Mouse (Mus musculus) limb, embryonic 12.5 days (tissue): ENCODE measurements at regions not wholly inside any gene's neighbourhood (a gene's known extent, or its start where the extent isn't known, plus 50 kb on each side); places are given as distances from the start of the nearest gene placed in this dataset.

Experiments used
- ATAC-seq: fragments of 200-750 bp; cut with Nextera tagmentation; 2 replicates; pipeline ENCODE4 v1.8.0; 2017; ENCODE audit warnings: low read depth, moderate TSS enrichment; ENCODE audit not compliant: insufficient number of reproducible peaks, insufficient read depth, low FRiP score, low TSS enrichment
- H3K27ac ChIP-seq: fragments of 300-500 bp; sonication (generic); 2 replicates; pipeline ENCODE4 v1.5.1; 2016; ENCODE audit warnings: mild to moderate bottlenecking, moderate library complexity
- H3K27me3 ChIP-seq: fragments of 300-500 bp; sonication (generic); 2 replicates; pipeline ENCODE4 v1.6.1; 2016; ENCODE audit warnings: mild to moderate bottlenecking, moderate library complexity
- H3K36me3 ChIP-seq: fragments of 300-500 bp; sonication (generic); 2 replicates; pipeline ENCODE4 v1.6.1; 2016; ENCODE audit warnings: mild to moderate bottlenecking, moderate library complexity
- H3K4me1 ChIP-seq: fragments of 300-500 bp; sonication (generic); replicated peaks from 2 replicates; pipeline ENCODE4 v1.6.1; 2016
- H3K4me2 ChIP-seq: fragments of 300-500 bp; sonication (generic); 2 replicates; pipeline ENCODE4 v1.6.1; 2016; ENCODE audit warnings: mild to moderate bottlenecking, moderate library complexity
- H3K4me3 ChIP-seq: fragments of 300-500 bp; sonication (generic); replicated peaks from 2 replicates; pipeline ENCODE4 v1.5.1; 2016; ENCODE audit warnings: mild to moderate bottlenecking
- H3K9ac ChIP-seq: fragments of 300-500 bp; sonication (generic); replicated peaks from 2 replicates; pipeline ENCODE4 v1.6.1; 2016; ENCODE audit warnings: mild to moderate bottlenecking, moderate library complexity
- H3K9me3 ChIP-seq: fragments of 300-500 bp; sonication (generic); 2 replicates; pipeline ENCODE4 v1.6.1; 2016; ENCODE audit warnings: mild to moderate bottlenecking, moderate library complexity
- WGBS: fragments of 180-500 bp; shearing (Covaris S2); methylation state at CpG from one replicate; pipeline ENCODE4 v1.1.7; 2016; 5-methylcytosine and 5-hydroxymethylcytosine counted together

GRCm38 (mm10) chr16:21339460-21340081 is 83.3 kb upstream of the Vps8 start:
- H3K9ac ChIP-seq = 0 out of 2 replicates have a peak overlapping the region, but pooled peaks have one; percentile 31
- peak; percentile 86 for ATAC-seq
- H3K4me3 ChIP-seq = no peak overlapping the region

GRCm38 (mm10) chr16:21340136-21340535 is 82.8 kb upstream of the Vps8 start:
- Histone ChIP-seq H3K4me1 (peaks cover 37% of the 10 kb centered on the region), H3K4me2 (no peak overlapping the region), H3K27me3 (no peaks in the 10 kb centered on the region), H3K9me3 (no peaks in the 10 kb centered on the region), H3K4me3 (no peak overlapping the region), H3K27ac (peak overlapping the region; percentile 95), H3K36me3 (no peaks in the 10 kb centered on the region), H3K9ac (no peak overlapping the region)
- 45% methylated on average over 7 of the region's 7 CpGs for WGBS
- no peak for ATAC-seq

More at GRCm38 (mm10) chr16:21339460-21340081, 83.3 kb upstream of the Vps8 start:
- H3K36me3 ChIP-seq = no peaks in the 10 kb centered on the region
- H3K9me3 ChIP-seq = no peaks in the 10 kb centered on the region
- WGBS = 15% methylated on average over 11 of the region's 11 CpGs
- peaks cover 37% of the 10 kb centered on the region for H3K4me1 ChIP-seq
- H3K27me3 ChIP-seq = no peaks in the 10 kb centered on the region
- H3K4me2 ChIP-seq = peak overlapping the region; percentile 7; the same call in 1 of the 2 replicates
- peak overlapping the region; percentile 95 for H3K27ac ChIP-seq

GRCm38 (mm10) chr16:21349869-21350268 is 73.0 kb upstream of the Vps8 start:
- Histone ChIP-seq H3K9me3 (no peaks in the 10 kb centered on the region), H3K4me2 (no peak overlapping the region), H3K4me3 (no peak overlapping the region), H3K27me3 (no peaks in the 10 kb centered on the region), H3K4me1 (peaks cover 28% of the 10 kb centered on the region), H3K9ac (no peak overlapping the region), H3K36me3 (no peaks in the 10 kb centered on the region), H3K27ac (no peak overlapping the region)
- ATAC-seq = no peak
- 74% methylated on average over 1 of the region's 1 CpGs for WGBS

DNA sequence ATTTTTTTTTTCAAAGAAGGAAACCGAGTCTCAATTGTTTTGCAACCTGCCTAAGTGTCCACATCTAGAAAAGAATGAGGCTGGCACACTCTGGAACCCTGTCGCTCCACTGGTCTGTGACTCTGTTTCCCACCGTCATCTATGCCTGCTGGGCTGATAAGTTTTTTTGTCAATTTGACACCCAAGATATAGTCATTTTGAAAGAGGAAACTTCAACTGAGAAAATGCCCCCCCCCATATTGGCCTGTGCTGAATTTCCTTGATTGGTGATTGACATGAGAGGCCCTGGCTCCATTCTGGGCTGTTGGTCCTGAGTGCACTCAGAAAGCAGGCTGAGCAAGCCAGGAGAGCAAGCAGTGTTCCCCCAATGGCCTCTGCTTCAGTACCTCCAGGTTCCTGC is 71.6 kb upstream of the Vps8 start:
- no peak overlapping the region for H3K27ac ChIP-seq
- no peak overlapping the region for H3K4me3 ChIP-seq
- no peak overlapping the region for H3K4me2 ChIP-seq
- H3K27me3 ChIP-seq = no peaks in the 10 kb centered on the region
- no peaks in the 10 kb centered on the region for H3K36me3 ChIP-seq
- H3K9me3 ChIP-seq = no peaks in the 10 kb centered on the region
- H3K9ac ChIP-seq = no peak overlapping the region
- no peak for ATAC-seq
- 93% methylated on average over 3 of the region's 3 CpGs for WGBS
- H3K4me1 ChIP-seq = peaks cover 24% of the 10 kb centered on the region

DNA sequence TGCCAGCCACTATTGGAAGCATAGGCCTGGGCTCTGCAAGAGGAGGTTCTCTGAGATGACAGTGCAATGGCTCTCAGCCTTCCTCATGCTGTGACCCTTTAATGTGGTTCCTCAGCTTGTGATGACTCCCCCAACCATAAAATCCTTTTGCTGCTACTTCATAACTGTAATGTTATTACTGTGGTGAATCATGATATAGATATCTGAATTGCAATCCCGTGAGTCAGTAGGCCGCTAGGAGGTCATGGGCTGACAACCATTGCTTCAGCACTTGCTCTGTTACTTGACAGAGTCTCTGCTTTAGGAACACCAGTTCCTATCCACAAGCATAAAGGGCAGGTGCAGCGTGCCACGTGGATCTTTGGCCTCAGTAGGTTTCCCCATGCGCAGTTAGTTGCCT is 69.8 kb upstream of the Vps8 start:
- 36% methylated on average over 5 of the region's 5 CpGs for WGBS
- H3K27ac ChIP-seq = peak overlapping the region; percentile 64; the same call in 1 of the 2 replicates
- no peak overlapping the region for H3K9ac ChIP-seq
- H3K36me3 ChIP-seq = no peaks in the 10 kb centered on the region
- ATAC-seq = no peak
- H3K27me3 ChIP-seq = no peaks in the 10 kb centered on the region
- no peak overlapping the region for H3K4me3 ChIP-seq
- H3K9me3 ChIP-seq = no peaks in the 10 kb centered on the region
- H3K4me2 ChIP-seq = peak overlapping the region; percentile 25; the same call in 1 of the 2 replicates
- H3K4me1 ChIP-seq = peaks cover 25% of the 10 kb centered on the region

DNA sequence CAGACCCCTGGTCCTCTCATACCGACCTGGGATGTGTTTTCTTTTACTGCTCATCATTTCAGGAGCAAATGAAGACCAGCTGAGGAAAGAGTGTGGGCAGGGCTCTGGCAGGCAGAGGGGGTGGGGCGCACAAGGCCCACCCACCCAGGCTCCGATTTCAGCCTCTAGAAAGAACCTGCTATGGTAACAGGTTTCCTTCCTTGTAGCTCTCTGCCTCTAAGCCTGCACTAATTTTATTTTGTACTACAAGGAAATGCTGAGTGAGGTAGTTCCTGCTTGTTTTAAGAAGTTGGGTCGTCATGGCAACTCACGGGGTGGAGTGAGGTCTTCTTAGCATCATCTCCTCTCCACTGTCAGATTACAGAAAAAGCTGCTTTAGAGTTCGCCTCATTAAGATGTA is 69.4 kb upstream of the Vps8 start:
- H3K27ac ChIP-seq = peak overlapping the region; percentile 64; the same call in 1 of the 2 replicates
- peak; percentile 80 for ATAC-seq
- peaks cover 21% of the 10 kb centered on the region for H3K4me1 ChIP-seq
- H3K27me3 ChIP-seq = no peaks in the 10 kb centered on the region
- no peak overlapping the region for H3K4me3 ChIP-seq
- no peaks in the 10 kb centered on the region for H3K9me3 ChIP-seq
- WGBS = 12% methylated on average over 6 of the region's 6 CpGs
- no peaks in the 10 kb centered on the region for H3K36me3 ChIP-seq
- H3K9ac ChIP-seq = no peak overlapping the region
- peak overlapping the region; percentile 25; the same call in 1 of the 2 replicates for H3K4me2 ChIP-seq

GRCm38 (mm10) chr16:21355638-21356037 is 67.3 kb upstream of the Vps8 start:
- no peak overlapping the region for H3K9ac ChIP-seq
- no peaks in the 10 kb centered on the region for H3K27me3 ChIP-seq
- no peaks in the 10 kb centered on the region for H3K36me3 ChIP-seq
- H3K4me2 ChIP-seq = no peak overlapping the region
- WGBS = 69% methylated on average over 1 of the region's 1 CpGs
- no peak overlapping the region for H3K27ac ChIP-seq
- H3K9me3 ChIP-seq = no peaks in the 10 kb centered on the region
- H3K4me3 ChIP-seq = no peak overlapping the region
- ATAC-seq = no peak
- H3K4me1 ChIP-seq = peaks cover 17% of the 10 kb centered on the region

GRCm38 (mm10) chr16:21357433-21357832 is 65.5 kb upstream of the Vps8 start:
- ATAC-seq = no peak
- H3K27me3 ChIP-seq = 0 out of 2 replicates have a peak, but pooled peaks cover 3% of the 10 kb centered on the region
- H3K4me2 ChIP-seq = no peak overlapping the region
- H3K27ac ChIP-seq = no peak overlapping the region
- H3K4me1 ChIP-seq = peaks cover 20% of the 10 kb centered on the region
- no peaks in the 10 kb centered on the region for H3K9me3 ChIP-seq
- no peak overlapping the region for H3K4me3 ChIP-seq
- H3K9ac ChIP-seq = no peak overlapping the region
- H3K36me3 ChIP-seq = no peaks in the 10 kb centered on the region
- 56% methylated on average over 5 of the region's 5 CpGs for WGBS

DNA sequence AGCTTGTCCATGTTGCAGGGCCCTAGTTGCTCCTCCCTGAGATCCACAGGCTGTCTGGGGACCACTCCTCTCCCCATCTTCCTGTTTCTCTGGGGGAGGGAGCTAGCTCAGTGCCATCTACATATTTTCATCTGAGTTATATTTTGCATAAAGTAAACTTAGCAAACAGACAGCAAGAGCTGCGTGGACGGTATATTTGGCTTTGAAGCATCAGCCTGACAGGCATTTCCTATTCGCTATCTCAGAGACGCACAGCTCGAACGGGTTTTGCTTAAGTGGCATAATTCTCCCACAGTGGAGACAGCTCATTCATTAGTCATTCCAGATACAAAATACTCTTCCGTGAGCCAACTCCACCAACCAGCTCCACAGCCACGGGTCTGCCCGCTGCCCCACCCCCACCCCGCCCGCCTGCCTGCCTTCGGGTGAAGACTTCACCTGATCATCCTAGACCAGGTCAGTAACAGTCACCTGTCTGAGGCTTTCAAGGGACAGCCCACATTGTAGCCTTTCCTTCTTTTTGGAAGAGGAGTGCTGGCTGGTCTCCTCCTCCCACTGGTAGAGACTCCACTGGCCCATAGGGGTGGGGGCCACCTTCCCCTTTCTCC is 64.5 kb upstream of the Vps8 start:
- Histone ChIP-seq H3K4me2 (no peak overlapping the region), H3K36me3 (no peaks in the 10 kb centered on the region), H3K27ac (no peak overlapping the region), H3K4me1 (peaks cover 23% of the 10 kb centered on the region), H3K9me3 (no peaks in the 10 kb centered on the region), H3K4me3 (no peak overlapping the region), H3K27me3 (0 out of 2 replicates have a peak, but pooled peaks cover 3% of the 10 kb centered on the region), H3K9ac (no peak overlapping the region)
- ATAC-seq = no peak
- WGBS = 75% methylated on average over 12 of the region's 12 CpGs

DNA sequence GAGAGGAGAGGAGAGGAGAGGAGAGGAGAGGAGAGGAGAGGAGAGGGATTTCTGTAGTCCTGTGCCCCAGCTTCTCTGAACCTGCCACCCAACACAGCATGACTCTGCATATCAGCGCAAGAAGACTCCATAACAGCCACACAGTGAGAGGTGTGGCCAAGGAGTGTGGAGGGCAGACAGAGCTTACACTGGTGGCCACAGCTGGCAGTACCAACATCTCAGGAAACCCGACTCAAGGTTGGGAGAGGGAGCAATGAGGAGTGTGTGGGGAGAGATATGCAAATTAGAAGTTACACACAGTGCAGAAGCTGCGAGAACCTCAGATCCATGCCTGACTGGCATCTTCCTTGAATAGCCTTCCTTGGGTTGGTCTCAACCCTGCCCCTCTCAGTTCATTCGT is 63.5 kb upstream of the Vps8 start:
- 68% methylated on average over 4 of the region's 4 CpGs for WGBS
- Histone ChIP-seq H3K4me3 (no peak overlapping the region), H3K27ac (no peak overlapping the region), H3K4me1 (peaks cover 27% of the 10 kb centered on the region), H3K36me3 (no peaks in the 10 kb centered on the region), H3K27me3 (0 out of 2 replicates have a peak, but pooled peaks cover 3% of the 10 kb centered on the region), H3K9me3 (no peaks in the 10 kb centered on the region), H3K4me2 (no peak overlapping the region), H3K9ac (no peak overlapping the region)
- ATAC-seq = no peak

DNA sequence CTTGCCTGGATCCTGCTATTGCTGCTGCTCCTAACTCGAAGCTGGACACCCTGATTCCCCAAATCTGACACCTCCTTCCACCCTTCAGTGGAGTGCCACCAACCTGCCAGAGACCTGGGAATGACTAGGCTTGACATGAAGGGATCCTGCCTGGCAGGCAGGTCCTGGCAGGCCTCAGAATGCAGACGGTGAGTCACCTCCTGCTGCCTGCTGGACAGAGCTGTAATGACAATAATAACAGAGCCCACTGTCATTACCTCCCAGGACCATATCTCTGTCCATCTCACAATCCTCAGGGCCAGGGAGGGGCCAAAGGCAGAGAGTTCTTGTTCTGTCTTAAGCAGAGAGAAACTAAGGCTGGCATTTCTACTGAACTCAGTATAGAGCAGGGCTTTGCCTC is 61.5 kb upstream of the Vps8 start:
- Histone ChIP-seq H3K4me1 (peaks cover 27% of the 10 kb centered on the region), H3K36me3 (no peaks in the 10 kb centered on the region), H3K9me3 (no peaks in the 10 kb centered on the region), H3K27me3 (0 out of 2 replicates have a peak, but pooled peaks cover 3% of the 10 kb centered on the region), H3K9ac (no peak overlapping the region), H3K4me3 (no peak overlapping the region), H3K4me2 (no peak overlapping the region), H3K27ac (no peak overlapping the region)
- 45% methylated on average over 2 of the region's 2 CpGs for WGBS
- no peak for ATAC-seq
